Comparison of ENCODE assay signal across 11 mouse cellular contexts in the genomic region with DNA sequence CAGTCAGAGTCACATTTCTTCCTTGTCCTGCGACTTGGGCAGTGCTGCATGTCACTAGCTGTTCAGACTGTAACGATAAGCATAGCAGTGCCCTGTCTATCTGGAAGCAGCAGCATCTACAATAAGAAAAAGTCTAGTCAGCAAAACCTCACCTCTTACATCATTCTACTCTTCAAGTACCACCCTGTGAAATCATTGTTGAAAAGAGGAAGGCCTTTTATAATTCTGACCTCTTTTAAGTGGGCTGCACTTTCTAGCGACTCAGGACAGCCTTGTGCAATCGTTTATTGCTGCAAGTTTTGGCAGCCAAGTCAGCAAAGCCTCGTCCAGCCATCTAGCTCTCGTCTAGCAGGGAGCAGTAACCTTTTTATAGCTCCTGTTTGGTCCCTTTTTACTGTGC.
DNase-seq lines count a peak whose midpoint lies in the region; ATAC-seq and TF ChIP-seq lines count a peak whose summit lies in the region.
"Had no signal": no experiment of that assay in that cellular context is flagged by ENCODE, and none has a peak within 500 bp of the region (broad histone marks: within the 10 kb centered on the region; RNA-seq: fewer than 3 reads in every experiment).

No protein-coding gene starts in this region.

- H3K9me3 ChIP-seq in limb, embryonic 15.5 days, result no peaks in the 10 kb centered on the region
- no peaks in the 10 kb centered on the region for H3K9me3 ChIP-seq in limb, embryonic 10.5 days (replicated peaks)
- no peaks in the 10 kb centered on the region for H3K9me3 ChIP-seq in heart, postnatal 0 days (replicated peaks; ENCODE audit: control insufficient read depth, low read length)

- TF ChIP-seq POLR2A in brain, embryonic 14.5 days (IDR thresholded peaks at IDR 0.05; ENCODE audit: borderline replicate concordance, extremely low read depth, insufficient read depth, insufficient read length, poor library complexity, severe bottlenecking), result no peak

- TF ChIP-seq EP300 in heart, postnatal 0 days (IDR thresholded peaks at IDR 0.05; ENCODE audit: low read depth), result no peak

- H3K27me3 ChIP-seq in limb, embryonic 15.5 days, result no peaks in the 10 kb centered on the region
- no peaks in the 10 kb centered on the region for H3K27me3 ChIP-seq in limb, embryonic 10.5 days (ENCODE audit: low read depth, poor library complexity, severe bottlenecking)
- no peaks in the 10 kb centered on the region for H3K27me3 ChIP-seq in heart, postnatal 0 days (ENCODE audit: control insufficient read depth, insufficient read depth, low read length)

- H3K4me1 ChIP-seq in limb, embryonic 15.5 days, result peaks cover 3% of the 10 kb centered on the region; the same call in 1 of the 2 replicates
- peaks cover 13% of the 10 kb centered on the region for H3K4me1 ChIP-seq in limb, embryonic 10.5 days
- peaks cover 18% of the 10 kb centered on the region; the same call in 1 of the 2 replicates for H3K4me1 ChIP-seq in heart, postnatal 0 days (ENCODE audit: control insufficient read depth, insufficient read depth)

- ATAC-seq in limb, embryonic 15.5 days (ENCODE audit: insufficient number of reproducible peaks, low FRiP score, low TSS enrichment, low read depth), result no peak
- ATAC-seq in heart, postnatal 0 days (ENCODE audit: insufficient read depth, low read depth), result peak; percentile 62; the same call in 1 of the 2 replicates
- ATAC-seq in megakaryocyte, adult 5-6 weeks (ENCODE audit: poor library complexity, severe bottlenecking), result peak; percentile 90

- TF ChIP-seq CTCF in brain, embryonic 14.5 days (IDR thresholded peaks at IDR 0.05; ENCODE audit: borderline replicate concordance, extremely low read depth, insufficient read depth, insufficient read length), result no peak
- no peak for TF ChIP-seq CTCF in heart, postnatal 0 days (IDR thresholded peaks at IDR 0.05; ENCODE audit: low read depth)

- H3K4me2 ChIP-seq in limb, embryonic 15.5 days, result no peak overlapping the region
- H3K4me2 ChIP-seq in heart, postnatal 0 days (ENCODE audit: low read depth, low read length), result no peak overlapping the region

- H3K36me3 ChIP-seq in limb, embryonic 15.5 days, result no peaks in the 10 kb centered on the region
- no peaks in the 10 kb centered on the region for H3K36me3 ChIP-seq in limb, embryonic 10.5 days
- H3K36me3 ChIP-seq in heart, postnatal 0 days (replicated peaks; ENCODE audit: control insufficient read depth, insufficient read depth, low read length), result 0 out of 2 replicates have a peak, but pooled peaks cover 3% of the 10 kb centered on the region

- no peak for DNase-seq in limb, embryonic 10.5 days (ENCODE audit: low spot score)
- DNase-seq in brain, embryonic 14.5 days (ENCODE audit: low read depth), result peak; percentile 18
- no peak for DNase-seq in heart, postnatal 0 days (ENCODE audit: low spot score)
- no peak for DNase-seq in right cerebral cortex, adult 2 months (ENCODE audit: low spot score in 2 of 2)
- DNase-seq in right cerebral cortex, postnatal 4 days, result no peak
- no peak for DNase-seq in T-cell, adult 2 months (ENCODE audit: low spot score)
- DNase-seq: cerebellum, adult 18-20 months; thymus, postnatal 4 days had no signal

- 32% methylated on average over 6 of the region's 6 CpGs for WGBS in limb, embryonic 15.5 days
- 53% methylated on average over 6 of the region's 6 CpGs for WGBS in limb, embryonic 10.5 days
- WGBS in heart, postnatal 0 days, result 15% methylated on average over 6 of the region's 6 CpGs

- no peak overlapping the region for H3K4me3 ChIP-seq in limb, embryonic 15.5 days
- no peak overlapping the region for H3K4me3 ChIP-seq in limb, embryonic 10.5 days
- H3K4me3 ChIP-seq in heart, postnatal 0 days (ENCODE audit: low read depth, low read length), result no peak overlapping the region
- H3K4me3 ChIP-seq: myocyte had no signal

- no peak overlapping the region for H3K9ac ChIP-seq in limb, embryonic 15.5 days
- H3K9ac ChIP-seq in heart, postnatal 0 days (replicated peaks; ENCODE audit: low read depth, low read length), result no peak overlapping the region

- H3K27ac ChIP-seq in limb, embryonic 15.5 days, result peak overlapping the region; percentile 17; the same call in 1 of the 2 replicates
- H3K27ac ChIP-seq in limb, embryonic 10.5 days, result no peak overlapping the region
- H3K27ac ChIP-seq in heart, postnatal 0 days (ENCODE audit: low read depth), result peak overlapping the region; percentile 71
